Mouse (Mus musculus): ENCODE measurements around the gene Igf1r.

Gene Igf1r

GRCm38 (mm10) chr7:67953764-67954242 lies 1.2 kb downstream of the Igf1r start:
- ChIA-PET CTCF (interaction anchor here in 2 of 4 experiments (0.9 to 1.0 kb wide), 3 partner anchors 150 to 195 kb away, joined by 3 read pairs; partner anchors contain the start of gene Synm (in 1 of the 2)), POLR2A (interaction anchor here in 3 of 4 experiments (0.6 to 4.2 kb wide), 7 partner anchors 15 to 281 kb away, joined by 3 to 38 read pairs (median 4); no protein-coding TSS in a partner anchor)

GRCm38 (mm10) chr7:67954591-67955185 lies 2.1 kb downstream of the Igf1r start:
- ChIA-PET POLR2A (interaction anchor here in 2 of 4 experiments (0.6 to 1.0 kb wide), 5 partner anchors 104 to 370 kb away, joined by 3 to 8 read pairs (median 4); no protein-coding TSS in a partner anchor), CTCF (interaction anchor here in 1 of 4 experiments (0.9 kb wide), 1 partner anchor 195 kb away, joined by 3 read pairs; the partner anchor contains the start of gene Synm)

GRCm38 (mm10) chr7:67955276-67955675 lies 2.6 kb downstream of the Igf1r start:
- POLR2A ChIA-PET: interaction anchor here in 1 of 4 experiments (0.8 to 1.4 kb wide), 2 partner anchors 56 to 174 kb away, joined by 4 read pairs; no protein-coding TSS in a partner anchor
- CTCF ChIA-PET: interaction anchor here in 1 of 4 experiments (0.7 kb wide), 1 partner anchor 75 kb away, joined by 5 read pairs; no protein-coding TSS in a partner anchor

- ChIA-PET CTCF (interaction anchor here in 3 of 4 experiments (0.7 to 0.9 kb wide), 3 partner anchors 125 to 285 kb away, joined by 3 to 5 read pairs (median 3); no protein-coding TSS in a partner anchor), POLR2A (interaction anchor here in 1 of 4 experiments (0.5 kb wide), 1 partner anchor 66 kb away, joined by 3 read pairs; no protein-coding TSS in a partner anchor)
These were observed 4.7 kb downstream of the Igf1r start for GRCm38 (mm10) chr7:67957376-67957775.

GRCm38 (mm10) chr7:67958045-67958444 lies 5.4 kb downstream of the Igf1r start:
- ChIA-PET POLR2A (no interaction called here), CTCF (interaction anchor here in 2 of 4 experiments (0.8 to 0.9 kb wide), 2 partner anchors 155 to 286 kb away, joined by 3 read pairs; no protein-coding TSS in a partner anchor)

GRCm38 (mm10) chr7:67960701-67961100 lies 8.1 kb downstream of the Igf1r start:
- CTCF ChIA-PET: interaction anchor here in 2 of 4 experiments (0.5 to 1.1 kb wide), 4 partner anchors 169 to 203 kb away, joined by 3 to 4 read pairs (median 4); partner anchors contain the start of gene Synm (in 1 of the 2)
- POLR2A ChIA-PET: interaction anchor here in 2 of 4 experiments (1.0 to 2.2 kb wide), 4 partner anchors 9 to 12 kb away, joined by 4 to 8 read pairs (median 5); no protein-coding TSS in a partner anchor

GRCm38 (mm10) chr7:67961567-67962267 lies 9.1 kb downstream of the Igf1r start:
- CTCF ChIA-PET: interaction anchor here in 2 of 4 experiments (0.6 to 3.8 kb wide), 3 partner anchors 170 to 316 kb away, joined by 3 to 13 read pairs (median 8); no protein-coding TSS in a partner anchor
- POLR2A ChIA-PET: interaction anchor here in 1 of 4 experiments (1.8 kb wide), 1 partner anchor 10 kb away, joined by 5 read pairs; no protein-coding TSS in a partner anchor

GRCm38 (mm10) chr7:67963691-67964090 lies 11.1 kb downstream of the Igf1r start:
- ChIA-PET POLR2A (interaction anchor here in 2 of 4 experiments (0.5 to 1.6 kb wide), 4 partner anchors 11 to 407 kb away, joined by 3 to 5 read pairs (median 4); partner anchors contain the start of gene Igf1r (in 1 of the 2)), CTCF (interaction anchor here in 1 of 4 experiments (3.8 kb wide), 1 partner anchor 175 kb away, joined by 13 read pairs; no protein-coding TSS in a partner anchor)

- ChIA-PET CTCF (interaction anchor here in 3 of 4 experiments (0.6 to 1.8 kb wide), 4 partner anchors 179 to 1131 kb away, joined by 3 to 9 read pairs (median 4); no protein-coding TSS in a partner anchor), POLR2A (interaction anchor here in 3 of 4 experiments (0.7 to 2.4 kb wide), 5 partner anchors 10 to 32 kb away, joined by 3 to 9 read pairs (median 3); partner anchors contain the start of gene Igf1r (in 1 of the 3))
These were observed 15.8 kb downstream of the Igf1r start for GRCm38 (mm10) chr7:67968394-67968793.

GRCm38 (mm10) chr7:67969076-67969475 lies 16.4 kb downstream of the Igf1r start:
- POLR2A ChIA-PET: interaction anchor here in 2 of 4 experiments (0.7 to 2.4 kb wide), 5 partner anchors 9 to 240 kb away, joined by 3 to 9 read pairs (median 3); partner anchors contain the start of gene Igf1r (in 1 of the 2)
- CTCF ChIA-PET: interaction anchor here in 3 of 4 experiments (0.5 to 1.8 kb wide), 4 partner anchors 9 to 1132 kb away, joined by 3 to 5 read pairs (median 3); no protein-coding TSS in a partner anchor

GRCm38 (mm10) chr7:67973180-67974014 lies 20.8 kb downstream of the Igf1r start:
- POLR2A ChIA-PET: interaction anchor here in 3 of 4 experiments (0.7 to 1.5 kb wide), 4 partner anchors 13 to 451 kb away, joined by 3 to 5 read pairs (median 3); no protein-coding TSS in a partner anchor

GRCm38 (mm10) chr7:67981956-67982355 lies 29.3 kb downstream of the Igf1r start:
- POLR2A ChIA-PET: interaction anchor here in 1 of 4 experiments (0.7 to 1.5 kb wide), 3 partner anchors 11 to 46 kb away, joined by 3 to 4 read pairs (median 3); no protein-coding TSS in a partner anchor
- CTCF ChIA-PET: no interaction called here

More at GRCm38 (mm10) chr7:67973180-67974014, 20.8 kb downstream of the Igf1r start:
- CTCF ChIA-PET: interaction anchor here in 1 of 4 experiments (0.7 kb wide), 1 partner anchor 368 kb away, joined by 3 read pairs; no protein-coding TSS in a partner anchor

GRCm38 (mm10) chr7:67982809-67983208 lies 30.2 kb downstream of the Igf1r start:
- CTCF ChIA-PET: interaction anchor here in 1 of 4 experiments (0.6 kb wide), 1 partner anchor 68 kb away, joined by 3 read pairs; no protein-coding TSS in a partner anchor

GRCm38 (mm10) chr7:67983451-67983850 lies 30.8 kb downstream of the Igf1r start:
- POLR2A ChIA-PET: interaction anchor here in 1 of 4 experiments (1.5 to 1.7 kb wide), 3 partner anchors 10 to 28 kb away, joined by 3 to 4 read pairs (median 3); no protein-coding TSS in a partner anchor
- CTCF ChIA-PET: interaction anchor here in 2 of 4 experiments (0.6 to 1.2 kb wide), 2 partner anchors 69 to 319 kb away, joined by 3 read pairs; no protein-coding TSS in a partner anchor

More at GRCm38 (mm10) chr7:67982809-67983208, 30.2 kb downstream of the Igf1r start:
- POLR2A ChIA-PET: interaction anchor here in 1 of 4 experiments (0.7 to 1.5 kb wide), 3 partner anchors 10 to 45 kb away, joined by 3 to 4 read pairs (median 3); no protein-coding TSS in a partner anchor

- POLR2A ChIA-PET: interaction anchor here in 2 of 4 experiments (0.6 to 1.7 kb wide), 6 partner anchors 10 to 334 kb away, joined by 3 to 4 read pairs (median 4); partner anchors contain the start of gene Synm (in 1 of the 2)
These were observed 32.4 kb downstream of the Igf1r start for GRCm38 (mm10) chr7:67985003-67985416.

GRCm38 (mm10) chr7:67985511-67985910 lies 32.9 kb downstream of the Igf1r start:
- ChIA-PET POLR2A (interaction anchor here in 1 of 4 experiments (0.6 kb wide), 1 partner anchor 28 kb away, joined by 3 read pairs; no protein-coding TSS in a partner anchor), CTCF (interaction anchor here in 1 of 4 experiments (1.5 kb wide), 1 partner anchor 182 kb away, joined by 3 read pairs; no protein-coding TSS in a partner anchor)

More at GRCm38 (mm10) chr7:67985003-67985416, 32.4 kb downstream of the Igf1r start:
- CTCF ChIA-PET: interaction anchor here in 1 of 4 experiments (1.5 kb wide), 1 partner anchor 181 kb away, joined by 3 read pairs; no protein-coding TSS in a partner anchor
